Mouse (Mus musculus) cortical plate, adult 2 months (tissue): ENCODE measurements at regions not wholly inside any gene's neighbourhood (a gene's known extent, or its start where the extent isn't known, plus 50 kb on each side); places are given as distances from the start of the nearest gene placed in this dataset.

Experiments used
- CTCF ChIP-seq: fragments of 200-500 bp; IDR thresholded peaks from 2 replicates; pipeline ENCODE4 v1.5.1; 2011; ENCODE audit warnings: mild to moderate bottlenecking, control low read depth, low read length; ENCODE audit not compliant: insufficient read depth; ENCODE audit errors: extremely low read depth
- POLR2A ChIP-seq: fragments of 200-500 bp; IDR thresholded peaks from 2 replicates; pipeline ENCODE4 v1.6.1; 2011; ENCODE audit warnings: mild to moderate bottlenecking, low read length, control low read depth; ENCODE audit not compliant: insufficient read depth; ENCODE audit errors: extremely low read depth

DNA sequence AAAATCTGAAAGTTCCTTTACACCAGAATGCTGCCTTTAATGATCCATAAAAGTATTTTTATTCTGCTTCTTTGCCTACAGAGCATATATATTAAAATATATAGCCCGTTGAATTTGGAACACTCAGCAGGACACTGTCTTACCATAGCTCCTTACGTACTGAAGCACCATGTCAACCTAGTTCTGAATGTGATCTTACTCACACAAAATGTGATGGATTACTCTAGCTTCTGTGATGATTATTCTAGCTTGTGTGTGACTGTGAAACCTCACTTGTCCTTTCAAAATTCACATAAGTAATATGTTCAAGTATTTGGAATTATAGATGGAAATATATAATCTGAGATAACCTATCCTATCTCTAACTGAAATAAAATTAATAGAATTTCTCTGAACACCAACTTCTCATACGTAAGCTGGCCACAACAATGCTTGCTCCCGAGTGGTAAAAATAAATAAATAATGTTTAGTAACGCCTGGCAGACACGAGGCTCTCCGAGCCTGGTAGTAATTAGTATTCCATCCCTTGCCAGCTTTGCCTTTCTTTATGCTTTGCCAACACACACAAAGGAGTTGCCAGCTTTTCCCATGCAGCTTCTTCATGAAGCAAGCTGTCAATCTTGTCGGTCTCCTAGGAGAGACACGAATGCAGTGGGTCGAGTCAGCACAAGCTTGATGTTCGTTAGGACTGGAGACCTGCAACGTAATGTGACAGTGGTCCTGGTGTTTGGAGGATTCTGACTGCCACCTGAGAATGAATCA is 271.9 kb upstream of the Dcbld2 start:
- TF ChIP-seq CTCF (no peak), POLR2A (no peak)
